Mouse (Mus musculus) ovary, postnatal 14 days (tissue): ENCODE measurements around the gene Gla.
"Not testable (repeated sequence)": the region's sequence is repeated elsewhere in the genome, so short reads cannot be mapped to it uniquely, and the experiment has no call there.

Experiments used
- DNase-seq: peaks from one replicate; pipeline ENCODE4 v3.0.0; 2022; ENCODE audit warnings: low spot score

The Gla gene

GRCm38 (mm10) chrX:134588261-134588660, 12.7 kb downstream of the Gla start:
- no peak for DNase-seq

DNA sequence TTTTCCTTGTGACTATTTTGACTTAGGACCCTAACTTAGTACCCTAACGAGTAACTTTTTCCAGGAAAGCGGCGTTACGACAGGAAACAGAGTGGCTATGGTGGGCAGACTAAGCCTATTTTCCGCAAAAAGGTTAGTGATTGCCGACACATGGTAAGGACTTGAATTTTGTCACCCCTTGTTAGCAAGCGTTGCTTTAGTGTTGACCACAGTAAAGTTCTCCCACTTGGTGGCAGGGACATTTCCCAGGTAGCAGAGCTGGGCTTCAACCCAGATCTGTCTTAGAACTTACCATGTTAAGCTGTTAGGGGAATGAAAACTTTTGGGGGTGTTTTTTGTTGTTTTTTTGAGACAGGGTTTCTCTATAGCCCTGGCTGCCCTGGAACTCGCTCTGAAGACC, 14.5 kb downstream of the Gla start:
- no peak for DNase-seq

GRCm38 (mm10) chrX:134585103-134586002, 15.6 kb downstream of the Gla start, which contains the start of gene Rpl36a:
Rpl36a (plus strand) TSS chrX:134585654.
- DNase-seq, result peak; percentile 87

- DNase-seq, result no peak
These were observed 17.8 kb downstream of the Gla start, which contains the start of gene Btk for GRCm38 (mm10) chrX:134582888-134583669. Btk (minus strand) TSS chrX:134583570.

- no peak for DNase-seq
These were observed 18.7 kb downstream of the Gla start for GRCm38 (mm10) chrX:134582270-134582669.

DNA sequence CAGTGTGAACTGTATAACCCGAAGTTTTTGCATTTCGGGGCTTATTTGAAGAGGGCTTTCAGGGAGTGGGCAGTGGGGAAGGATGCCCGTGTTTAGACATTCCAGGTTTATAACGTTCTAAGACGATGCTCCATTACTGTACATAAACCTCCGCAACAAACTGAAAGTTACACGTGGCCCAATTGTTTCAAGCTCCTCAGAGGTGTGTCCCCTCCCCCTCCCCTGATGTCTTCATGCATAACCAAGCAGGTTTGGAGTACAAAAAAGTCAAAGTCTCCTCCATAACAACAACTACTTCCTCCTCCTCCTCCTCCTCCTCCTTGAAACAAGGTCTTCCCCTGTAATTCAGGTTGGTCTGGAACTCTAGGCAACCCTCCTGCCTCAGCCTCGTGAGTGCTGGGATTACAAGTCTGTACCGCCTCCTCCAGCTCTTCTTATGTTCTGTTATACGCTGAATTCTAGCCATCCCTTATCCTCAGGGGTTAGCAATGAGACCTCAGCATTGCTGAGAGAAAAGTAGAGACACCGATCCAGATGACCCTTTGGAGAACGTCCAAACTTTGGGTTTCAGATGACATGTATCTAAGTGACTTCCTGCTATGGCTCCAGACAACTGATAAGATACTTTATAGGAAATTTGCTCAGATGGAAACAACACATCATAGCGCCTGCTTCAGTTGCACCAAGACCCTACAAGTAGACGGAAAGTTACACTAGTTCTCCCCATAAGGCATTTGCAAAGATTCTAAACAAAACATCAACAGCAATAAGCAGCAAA, 20.2 kb downstream of the Gla start:
- no peak for DNase-seq

DNA sequence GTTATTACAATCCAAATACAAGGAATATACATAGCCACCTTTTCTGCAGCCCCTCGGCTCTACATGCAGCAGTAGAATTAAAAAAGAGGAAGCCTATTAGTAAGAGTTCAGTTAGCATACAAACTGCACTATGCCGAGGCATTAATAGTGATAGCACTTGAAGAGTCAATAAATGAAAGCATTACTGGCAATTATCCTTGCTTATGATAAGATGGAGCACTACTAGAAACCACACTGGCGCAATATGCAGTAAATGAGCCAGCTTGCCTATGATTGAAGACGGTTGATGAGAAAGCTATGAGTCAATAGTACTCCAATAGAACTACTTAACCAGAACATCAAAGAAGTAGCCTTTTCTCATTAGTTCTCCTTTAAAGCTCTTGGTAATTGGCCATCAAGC, 23.0 kb downstream of the Gla start:
- DNase-seq, result no peak

- DNase-seq, result no peak
These were observed 34.2 kb downstream of the Gla start for GRCm38 (mm10) chrX:134566536-134567222.

GRCm38 (mm10) chrX:134564326-134564725, 36.6 kb downstream of the Gla start:
- no peak for DNase-seq

DNA sequence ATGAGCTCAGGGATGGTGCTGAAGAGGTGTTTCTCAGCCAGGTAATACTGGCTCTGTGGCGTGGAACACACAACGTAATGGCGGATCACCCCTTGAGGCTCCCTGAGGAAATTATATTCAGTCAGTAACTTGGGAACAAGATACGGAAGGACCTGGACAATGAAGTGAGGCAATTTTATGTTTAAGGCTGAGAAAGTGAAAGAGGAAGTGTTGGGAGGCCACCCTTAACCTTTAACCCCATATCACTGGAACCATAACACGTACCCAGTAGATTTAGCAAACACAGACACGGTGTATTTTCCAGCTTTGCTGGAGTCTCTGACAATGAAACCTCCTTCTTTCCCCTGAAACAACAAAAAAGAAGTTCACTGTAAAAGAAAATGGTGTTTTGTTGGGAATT, 46.5 kb downstream of the Gla start:
- no peak for DNase-seq

DNA sequence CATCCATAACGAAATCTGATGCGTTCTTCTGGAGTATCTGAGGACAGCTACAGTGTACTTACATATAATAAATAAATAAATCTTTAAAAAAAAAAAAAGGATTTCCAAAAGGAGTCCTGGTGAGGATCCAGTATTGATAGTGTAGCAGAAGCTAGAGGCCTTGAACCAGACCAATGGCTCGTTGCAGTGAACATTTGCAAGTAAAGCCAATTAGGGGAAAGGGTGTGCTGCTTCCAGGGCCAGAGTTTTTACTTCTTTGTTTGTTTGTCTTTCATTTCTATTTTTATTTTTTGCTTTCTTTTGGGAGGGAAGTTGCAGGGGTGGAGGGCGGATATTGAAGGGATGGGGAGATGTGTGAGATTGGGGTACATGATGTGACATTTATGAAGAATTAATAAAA, 47.6 kb downstream of the Gla start:
- no peak for DNase-seq

DNA sequence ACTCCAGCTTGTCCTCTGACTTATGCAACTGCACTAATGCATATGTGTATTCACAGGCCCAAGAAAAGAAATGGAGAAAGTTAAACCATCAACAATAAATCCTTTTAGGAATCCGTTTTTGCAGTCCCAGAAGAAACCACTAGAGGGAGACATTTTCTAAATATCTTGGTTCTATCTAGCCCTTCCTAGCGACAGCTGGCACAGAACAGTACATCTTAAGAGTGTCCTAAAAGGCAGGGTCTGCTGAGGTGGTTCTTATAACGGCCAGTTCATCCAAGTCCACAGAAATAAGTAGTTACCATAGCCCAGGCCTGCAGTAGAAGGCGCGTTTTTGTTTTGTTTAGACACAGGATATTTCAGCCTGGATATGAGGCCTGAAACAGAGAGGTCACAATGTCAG, 50.0 kb downstream of the Gla start:
- DNase-seq, result peak; percentile 18

GRCm38 (mm10) chrX:134547330-134547729, 53.6 kb downstream of the Gla start:
- no peak for DNase-seq

DNA sequence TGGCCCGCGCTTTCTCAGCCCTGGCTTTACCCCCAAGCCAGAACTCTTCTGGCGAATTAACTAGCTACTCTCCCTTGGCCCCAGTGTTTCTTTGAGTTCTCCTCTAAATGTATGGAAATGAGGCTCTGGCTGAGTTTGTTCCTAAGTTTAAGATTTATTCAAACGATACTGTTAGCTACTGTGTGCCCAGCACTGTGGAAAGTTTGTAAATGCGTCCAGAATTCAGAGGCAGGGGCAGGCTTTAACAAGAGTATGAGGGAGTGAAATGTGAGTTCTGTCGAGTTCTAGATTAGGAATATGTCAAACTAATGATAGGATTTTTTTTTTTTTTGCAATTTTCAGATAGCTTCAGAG, 59.0 kb downstream of the Gla start:
- no peak for DNase-seq

- peak; percentile 27 for DNase-seq
These were observed 59.6 kb downstream of the Gla start, which contains the start of gene Timm8a1 for GRCm38 (mm10) chrX:134541145-134541954. Timm8a1 (minus strand) TSS chrX:134541865.

DNA sequence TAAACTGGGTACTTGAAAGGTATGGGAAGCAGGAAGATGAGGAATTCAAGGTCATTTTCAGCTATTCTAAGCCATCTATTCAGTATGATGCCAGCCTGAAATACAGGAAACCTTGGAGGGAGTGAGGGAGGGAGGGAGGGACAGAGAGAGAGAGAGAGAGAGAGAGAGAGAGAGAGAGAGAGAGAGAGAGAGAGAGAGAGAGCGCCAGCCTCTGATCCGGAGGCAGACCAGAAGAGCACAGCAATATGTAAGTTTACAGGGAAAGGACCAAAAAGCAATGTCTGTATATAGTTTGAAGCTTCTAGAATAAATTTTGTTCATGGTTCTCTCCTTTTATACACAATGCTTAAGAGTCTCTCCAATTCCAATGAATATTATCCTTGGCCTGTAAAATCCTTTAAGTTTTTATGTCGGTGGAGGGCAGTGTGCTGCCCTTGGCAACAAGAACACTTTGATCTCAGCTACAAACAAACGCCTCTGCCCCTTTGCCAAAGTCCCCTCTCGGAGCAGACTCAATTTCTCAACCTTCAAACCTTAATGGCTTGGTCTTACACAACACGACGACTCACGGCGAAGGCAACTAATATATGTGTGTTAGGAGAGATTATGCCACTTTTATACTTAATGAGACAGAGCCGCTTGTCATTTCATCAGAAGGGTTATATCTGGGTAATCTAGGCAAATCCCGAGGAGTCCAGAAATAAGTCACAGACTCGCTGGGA, 60.4 kb downstream of the Gla start:
- DNase-seq, result no peak

- not testable (repeated sequence) for DNase-seq
These were observed 61.1 kb downstream of the Gla start for GRCm38 (mm10) chrX:134539795-134540194.
